Mouse (Mus musculus): ENCODE results near the gene Gsta1.
A peak's percentile ranks its signal among the peaks of the same experiment; 100 is the strongest.
"Not testable (repeated sequence)": the region's sequence is repeated elsewhere in the genome, so short reads cannot be mapped to it uniquely, and the experiment has no call there.

Gsta1 gene

DNA sequence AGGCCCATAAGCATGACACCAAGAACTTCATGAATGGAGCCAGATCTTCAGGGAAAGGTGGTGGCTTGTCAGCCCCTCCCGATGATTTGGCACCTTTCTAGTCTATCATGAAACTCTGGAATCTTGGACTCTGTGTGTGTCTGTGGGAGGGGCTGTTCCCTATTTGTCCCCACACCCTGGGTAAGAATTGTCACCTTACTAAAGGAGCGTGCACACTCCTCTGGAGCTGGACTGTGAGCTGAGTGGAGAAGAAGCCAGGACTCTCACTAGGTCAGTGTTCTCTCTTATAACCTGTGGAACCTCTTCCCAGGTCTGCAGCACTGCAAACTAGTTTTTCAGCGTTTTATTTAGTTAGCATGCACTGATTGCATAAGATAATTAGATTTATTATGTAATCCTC, at the start of gene Gsta1:
TSS of gene Gsta1 (plus strand) at position 196 of the 400 bp plus-strand sequence.
- not testable (repeated sequence) for DNase-seq (ENCODE audit: low spot score)

- DNase-seq (ENCODE audit: low spot score) = not testable (repeated sequence)
Measured at GRCm38 (mm10) chr9:78182474-78182873, 48.0 kb upstream of the Gsta1 start, which contains the start of gene Gsta4. Gsta4 (plus strand) TSS chr9:78182774.

GRCm38 (mm10) chr9:78185686-78186085, 44.8 kb upstream of the Gsta1 start:
- no peak for DNase-seq (ENCODE audit: low spot score)

DNA sequence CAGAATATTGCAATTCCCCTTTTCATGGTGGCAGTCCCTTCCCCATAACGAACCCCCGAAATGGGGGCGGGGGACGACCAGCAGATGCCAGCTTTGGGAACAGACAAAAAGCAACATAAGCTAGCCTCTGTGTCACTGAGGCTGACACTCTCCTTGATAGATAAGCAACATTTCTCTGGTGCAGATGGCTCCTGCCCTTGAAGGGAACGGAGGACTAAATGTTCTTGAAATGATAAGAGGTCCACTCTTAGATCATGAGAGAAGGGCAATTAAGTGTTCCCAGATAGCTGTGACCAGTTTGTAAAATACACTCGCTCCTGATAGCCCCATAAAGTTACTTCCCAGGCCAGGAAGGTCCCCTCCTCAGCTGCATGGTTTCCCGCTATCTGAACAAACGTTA, 41.5 kb upstream of the Gsta1 start:
- DNase-seq (ENCODE audit: low spot score) = no peak

- DNase-seq (ENCODE audit: low spot score) = no peak
Measured at GRCm38 (mm10) chr9:78190651-78191634, 39.5 kb upstream of the Gsta1 start.

DNA sequence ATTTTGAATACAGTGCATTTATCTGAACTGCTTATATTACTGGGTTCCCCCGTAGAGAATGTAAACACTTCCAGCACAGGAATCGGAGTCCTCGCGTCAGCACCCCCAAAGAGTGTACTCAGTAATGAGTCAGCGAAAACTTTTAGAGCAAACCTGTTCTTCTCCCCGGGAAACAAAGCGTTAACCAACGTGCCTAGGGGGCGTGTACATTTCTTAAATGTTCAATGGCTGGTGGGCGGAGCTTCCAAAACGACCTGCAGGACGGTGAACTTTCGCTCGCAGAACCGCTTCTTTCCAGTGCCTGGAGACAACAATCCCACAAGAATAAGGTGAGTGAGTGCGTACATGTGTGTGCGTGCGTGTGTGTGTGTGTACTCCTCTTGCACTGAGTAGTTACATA, 38.7 kb upstream of the Gsta1 start:
- peak; percentile 48 for DNase-seq (ENCODE audit: low spot score)

DNA sequence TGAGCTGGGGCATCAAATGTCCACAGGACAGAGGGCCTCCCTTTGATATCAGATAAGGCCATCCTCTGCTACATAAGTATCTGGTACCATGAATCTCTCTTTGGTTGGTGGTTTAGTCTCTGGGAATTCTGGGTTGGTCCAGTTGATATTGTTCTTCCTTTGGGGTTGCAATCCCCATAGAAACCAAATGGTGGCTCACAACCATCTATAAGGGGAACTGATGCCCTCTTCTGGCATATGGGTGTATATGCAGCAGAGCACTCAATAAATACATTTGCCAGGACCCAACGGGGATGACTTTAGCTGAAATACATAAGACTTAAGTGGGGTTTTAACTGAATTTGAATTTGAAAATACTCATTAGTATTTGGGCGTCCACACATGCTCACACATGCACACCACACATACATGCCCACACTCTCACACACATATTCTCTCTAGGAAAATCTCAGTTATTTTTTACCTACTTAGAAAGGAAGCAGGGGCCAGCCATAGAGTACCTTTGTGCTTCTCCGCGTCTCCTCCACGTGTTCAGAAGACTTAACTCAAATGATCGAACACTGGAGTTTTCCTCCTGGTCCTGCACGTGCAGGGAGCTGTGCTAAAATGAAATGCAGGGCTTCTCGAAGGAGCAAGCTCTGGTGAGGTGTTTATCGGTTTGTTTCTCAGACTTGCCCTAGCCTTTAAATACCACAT, 36.4 kb upstream of the Gsta1 start:
- DNase-seq (ENCODE audit: low spot score) = no peak

GRCm38 (mm10) chr9:78195034-78195433, 35.4 kb upstream of the Gsta1 start:
- DNase-seq (ENCODE audit: low spot score) = no peak

GRCm38 (mm10) chr9:78197801-78198200, 32.7 kb upstream of the Gsta1 start:
- DNase-seq (ENCODE audit: low spot score) = no peak

- DNase-seq (ENCODE audit: low spot score) = no peak
Measured at GRCm38 (mm10) chr9:78204194-78204593, 26.3 kb upstream of the Gsta1 start.

- DNase-seq (ENCODE audit: low spot score) = no peak
Measured at GRCm38 (mm10) chr9:78208956-78209355, 21.5 kb upstream of the Gsta1 start.

DNA sequence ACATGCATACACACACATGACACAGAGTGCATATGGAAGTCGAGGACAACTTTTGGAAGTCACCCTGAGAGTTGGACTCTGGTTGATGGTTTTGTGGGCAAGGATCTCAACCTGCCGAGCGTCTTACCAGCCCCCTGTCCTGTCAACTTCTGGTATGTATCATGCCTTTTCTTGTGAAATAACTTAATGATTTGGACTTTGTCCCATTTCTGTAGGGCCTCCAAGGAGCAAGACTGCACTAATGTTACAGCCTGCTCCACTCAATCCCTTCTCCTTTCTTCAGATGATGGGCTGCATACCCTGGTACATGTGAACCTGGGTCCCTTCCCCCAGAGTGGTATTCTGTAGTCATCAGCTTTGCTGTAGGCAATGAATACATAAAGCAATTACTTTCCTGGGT, 20.4 kb upstream of the Gsta1 start:
- no peak for DNase-seq (ENCODE audit: low spot score)

- DNase-seq (ENCODE audit: low spot score) = no peak
Measured at GRCm38 (mm10) chr9:78210821-78211220, 19.6 kb upstream of the Gsta1 start.

DNA sequence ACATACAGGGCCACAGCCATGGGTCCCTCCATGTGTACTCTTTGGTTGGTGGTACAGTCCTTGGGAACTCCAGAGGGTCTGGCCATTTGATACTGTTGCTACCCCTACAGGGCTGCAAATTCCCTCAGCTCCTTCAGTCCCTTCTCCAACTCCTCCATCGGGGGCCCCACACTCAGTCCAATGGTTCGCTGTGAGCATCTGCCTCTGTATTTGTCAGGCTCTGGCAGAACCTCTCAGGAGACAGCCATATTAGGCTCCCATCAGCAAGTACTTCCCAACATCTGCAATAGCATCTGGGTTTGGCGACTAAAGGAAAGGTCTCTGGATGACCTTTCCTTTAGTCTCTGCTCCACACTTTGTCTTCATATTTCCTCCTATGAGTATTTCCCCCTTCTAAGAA, 18.9 kb upstream of the Gsta1 start:
- DNase-seq (ENCODE audit: low spot score) = no peak

DNA sequence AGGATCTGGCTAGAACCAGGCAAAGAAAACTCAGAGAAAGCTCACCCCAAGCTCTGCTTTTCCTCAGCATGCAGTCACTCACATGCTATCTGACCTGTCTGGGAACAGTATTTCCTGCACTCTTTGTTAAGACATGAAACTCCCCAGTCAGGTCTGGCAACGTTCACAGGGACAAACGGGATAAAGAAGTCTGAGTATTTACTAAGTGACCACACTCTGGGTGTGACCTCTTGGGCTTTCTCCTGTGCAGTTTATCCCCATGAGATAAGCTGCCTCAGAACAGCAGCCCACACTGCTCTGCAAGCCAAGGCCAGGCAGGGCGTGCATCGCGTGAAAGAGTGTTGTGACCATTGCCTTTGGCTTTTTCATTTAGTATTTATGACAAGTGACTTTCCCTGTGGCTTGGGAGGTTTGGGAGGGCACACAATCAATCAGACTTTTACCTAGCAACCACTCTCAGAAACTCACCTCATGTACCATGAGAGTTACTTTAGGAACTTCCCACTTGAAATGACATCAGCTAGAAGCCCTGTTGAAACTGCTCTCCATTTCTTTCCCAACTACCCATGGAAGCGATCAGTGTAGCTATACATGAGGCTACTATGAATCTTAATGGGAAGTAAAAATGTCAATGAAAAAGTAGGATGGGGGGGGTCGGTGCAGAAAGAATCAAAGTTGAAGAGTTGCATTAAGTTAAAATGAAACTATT, 18.0 kb upstream of the Gsta1 start:
- no peak for DNase-seq (ENCODE audit: low spot score)

- DNase-seq (ENCODE audit: low spot score) = no peak
Measured at GRCm38 (mm10) chr9:78217074-78217473, 13.4 kb upstream of the Gsta1 start.

DNA sequence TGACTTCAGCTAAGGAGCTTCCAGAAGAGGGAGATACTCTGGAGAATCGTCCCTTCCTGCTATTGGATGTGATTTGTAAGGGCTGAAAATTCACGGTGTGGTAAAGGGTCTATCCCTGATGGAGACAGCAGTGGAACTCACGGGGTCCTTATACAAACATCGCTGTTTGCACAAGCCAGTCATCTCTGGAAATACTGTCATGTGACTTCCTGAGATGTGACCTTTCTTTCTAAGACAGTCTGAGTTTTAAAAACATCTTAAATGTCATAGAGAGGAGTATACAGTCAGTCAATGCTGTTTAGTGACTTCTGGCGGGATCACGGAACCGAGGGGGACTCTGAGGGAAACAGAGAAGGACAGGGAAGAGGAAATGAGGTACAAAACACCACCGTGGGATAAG, 7.8 kb upstream of the Gsta1 start:
- no peak for DNase-seq (ENCODE audit: low spot score)

DNA sequence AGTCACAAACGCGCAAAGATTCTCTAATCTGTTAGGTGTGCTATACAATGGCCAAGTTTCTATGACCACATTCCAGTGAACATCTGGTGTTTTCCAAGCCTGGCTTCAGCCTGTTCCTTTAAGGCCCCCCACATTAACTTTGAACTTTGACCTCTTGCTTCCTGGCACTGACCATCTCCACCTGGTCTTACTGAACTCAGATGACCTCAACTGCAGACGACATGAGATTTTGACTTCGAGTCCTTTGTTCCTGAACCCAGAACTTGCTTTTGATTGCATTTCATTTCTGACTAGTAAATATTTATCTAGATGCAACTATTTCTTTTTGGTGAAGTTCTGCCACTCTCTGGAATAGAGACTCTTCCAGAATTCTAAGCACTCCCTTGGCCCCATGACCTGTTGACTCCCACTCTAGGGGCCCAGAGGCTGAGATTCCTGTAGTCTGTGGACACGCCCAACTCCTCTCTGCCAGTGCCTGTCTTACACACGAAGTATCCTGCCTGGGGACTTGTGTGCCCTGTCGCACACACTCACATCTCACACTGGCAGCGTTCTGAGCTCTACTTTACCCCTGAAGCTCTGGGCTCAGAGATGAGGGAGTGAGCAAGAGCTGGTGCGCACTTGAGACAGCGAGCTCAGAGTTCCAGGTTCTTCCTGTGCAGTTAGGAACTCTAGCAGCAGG, 7.1 kb upstream of the Gsta1 start:
- no peak for DNase-seq (ENCODE audit: low spot score)

- DNase-seq (ENCODE audit: low spot score) = no peak
Measured at GRCm38 (mm10) chr9:78224418-78224817, 6.0 kb upstream of the Gsta1 start.

DNA sequence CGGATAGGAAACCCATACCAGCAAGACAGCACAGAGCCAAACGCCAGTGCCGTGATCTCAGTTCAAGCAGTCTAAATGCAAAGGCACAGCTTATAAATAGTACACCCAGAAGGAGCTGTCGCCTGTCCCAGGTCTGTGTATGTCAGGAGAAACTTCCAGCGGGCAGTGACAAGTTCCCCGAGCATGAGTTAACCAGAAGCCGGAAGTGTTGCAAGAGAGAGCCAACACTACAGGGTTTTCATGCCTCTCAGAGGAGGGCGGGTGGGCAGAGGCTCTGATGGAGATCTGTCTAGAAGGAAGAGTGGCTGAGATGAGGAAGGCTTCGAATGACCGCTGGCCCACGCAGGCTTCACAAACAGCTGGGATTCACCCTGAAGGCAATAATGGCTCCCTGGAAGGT, 5.2 kb upstream of the Gsta1 start:
- no peak for DNase-seq (ENCODE audit: low spot score)

DNA sequence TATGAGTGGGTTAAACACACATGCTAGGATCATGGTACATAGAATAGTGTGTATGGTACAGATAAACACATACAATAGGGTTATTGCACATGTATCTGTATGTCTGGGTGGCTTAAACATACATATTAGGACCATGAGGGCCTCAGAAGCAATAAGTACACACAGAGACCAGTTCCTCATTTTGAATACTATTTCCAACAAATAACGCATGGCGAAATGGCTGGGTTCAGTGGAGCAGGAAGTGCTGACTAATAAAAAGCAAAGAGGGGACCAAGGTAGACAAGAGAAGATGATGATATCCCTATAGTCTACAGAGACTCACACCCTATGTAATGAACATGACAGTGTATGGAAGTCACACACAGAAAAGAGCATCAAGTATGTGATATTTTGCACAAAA, 2.3 kb upstream of the Gsta1 start:
- DNase-seq (ENCODE audit: low spot score) = no peak

DNA sequence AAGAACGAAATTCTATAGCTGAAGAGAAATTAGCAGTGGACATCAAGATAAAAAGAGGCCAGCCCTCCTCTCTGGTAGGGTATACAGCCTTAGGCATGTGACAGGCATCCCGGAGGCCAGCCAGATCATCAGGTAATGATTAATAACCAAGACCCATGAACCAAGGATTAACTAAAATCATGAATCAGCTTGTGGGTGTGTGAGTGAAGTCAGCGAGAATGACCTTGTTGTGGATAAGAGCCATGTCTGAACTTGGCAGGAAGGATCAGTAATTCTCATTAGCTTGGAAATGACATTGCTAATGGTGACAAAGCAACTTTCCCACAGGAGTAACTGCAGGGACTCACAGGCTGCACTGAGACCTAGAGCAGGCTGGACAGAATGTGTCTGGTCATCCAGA, 798 bp upstream of the Gsta1 start:
- not testable (repeated sequence) for DNase-seq (ENCODE audit: low spot score)
